Mouse (Mus musculus) megakaryocyte-erythroid progenitor cell, adult 5-6 weeks (primary cell): ENCODE measurements around the gene Slc38a1. TPM values are rescaled to one million over a fixed set of nuclear protein-coding genes. Genes with fewer than 3 reads are reported as not detected.

Experiments used
- ATAC-seq: replicated peaks from 2 replicates; pipeline ENCODE4 v1.8.0; 2016; ENCODE audit warnings: mild to moderate bottlenecking, inconsistent platforms; ENCODE audit not compliant: severe bottlenecking, poor library complexity, low FRiP score, low TSS enrichment
- total RNA-seq, 2 experiments: library from RNA; stranded (forward) in 1 of 2; stranded (reverse) in 1 of 2; fragments of 200-1000, 215-1000 nt in 1 of 2; fragments of >200 nt in 1 of 2; fragmentation: Nextera tagmentation in 1 of 2; gene quantifications; 2 replicates each; pipeline ENCODE4 v1.2.3; 2014 to 2017

The Slc38a1 gene
- total RNA-seq (2014; fragmentation: Nextera tagmentation) (63.5 and 84.0 TPM in 2 replicates), total RNA-seq (2017) (51.3 and 52.2 TPM in 2 replicates)

- peak; percentile 55 for ATAC-seq
Observed at GRCm38 (mm10) chr15:96642436-96643405, at the start of gene Slc38a1. Gene Slc38a1, minus strand, starts transcription at chr15:96642913.

- ATAC-seq = no peak
Observed at GRCm38 (mm10) chr15:96692401-96692800, 49.7 kb upstream of the Slc38a1 start.

GRCm38 (mm10) chr15:96691381-96691780, 48.7 kb upstream of the Slc38a1 start:
- no peak for ATAC-seq

GRCm38 (mm10) chr15:96690829-96691228, 48.1 kb upstream of the Slc38a1 start:
- ATAC-seq = no peak

- no peak for ATAC-seq
Observed at GRCm38 (mm10) chr15:96689919-96690318, 47.2 kb upstream of the Slc38a1 start.

- ATAC-seq = no peak
Observed at GRCm38 (mm10) chr15:96688784-96689318, 46.1 kb upstream of the Slc38a1 start.

- ATAC-seq = no peak
Observed at GRCm38 (mm10) chr15:96688036-96688435, 45.3 kb upstream of the Slc38a1 start.

GRCm38 (mm10) chr15:96687366-96687765, 44.7 kb upstream of the Slc38a1 start:
- no peak for ATAC-seq

GRCm38 (mm10) chr15:96686201-96687159, 43.8 kb upstream of the Slc38a1 start:
- no peak for ATAC-seq

- no peak for ATAC-seq
Observed at GRCm38 (mm10) chr15:96685273-96685672, 42.6 kb upstream of the Slc38a1 start.

- ATAC-seq = peak; percentile 48
Observed at GRCm38 (mm10) chr15:96684132-96684830, 41.6 kb upstream of the Slc38a1 start.

- no peak for ATAC-seq
Observed at GRCm38 (mm10) chr15:96678871-96679773, 36.4 kb upstream of the Slc38a1 start.

- no peak for ATAC-seq
Observed at GRCm38 (mm10) chr15:96676518-96676917, 33.8 kb upstream of the Slc38a1 start.

- no peak for ATAC-seq
Observed at GRCm38 (mm10) chr15:96675744-96676143, 33.0 kb upstream of the Slc38a1 start.

- ATAC-seq = 0 out of 2 replicates have a peak, but pooled peaks have one; percentile 49
Observed at GRCm38 (mm10) chr15:96675055-96675454, 32.3 kb upstream of the Slc38a1 start.

- no peak for ATAC-seq
Observed at GRCm38 (mm10) chr15:96674089-96674488, 31.4 kb upstream of the Slc38a1 start.

GRCm38 (mm10) chr15:96669721-96670120, 27.0 kb upstream of the Slc38a1 start:
- ATAC-seq = no peak

- ATAC-seq = peak; percentile 91
Observed at GRCm38 (mm10) chr15:96666663-96667062, 23.9 kb upstream of the Slc38a1 start.
